Mouse (Mus musculus): ENCODE data around the gene Meox1.

- TF ChIP-seq POLR2A (IDR thresholded peaks at IDR 0.05; ENCODE audit: borderline replicate concordance, insufficient read depth, low read length) (no peak), CTCF (IDR thresholded peaks at IDR 0.05; ENCODE audit: borderline replicate concordance, insufficient read depth, low read depth, low read length) (no peak)
These were observed 614 bp downstream of the Meox1 start for GRCm38 (mm10) chr11:101893560-101893959.
